Mouse (Mus musculus) intestine, embryonic 16.5 days (tissue): ENCODE data around the gene Fut2. TPM values are rescaled to one million over a fixed set of nuclear protein-coding genes. Genes with fewer than 3 reads are reported as not detected.

Experiments
- ATAC-seq: fragments of 200-750 bp; cut with Nextera tagmentation; 2 replicates; pipeline ENCODE4 v1.8.0; 2017; ENCODE audit warnings: moderate TSS enrichment, moderate library complexity
- H3K27ac ChIP-seq: fragments of 300-500 bp; sonication (generic); 2 replicates; pipeline ENCODE4 v1.5.1; 2014; ENCODE audit warnings: mild to moderate bottlenecking, low read length
- H3K27me3 ChIP-seq: fragments of 300-500 bp; sonication (generic); replicated peaks from 2 replicates; pipeline ENCODE4 v1.6.1; 2014; ENCODE audit warnings: low read length, control low read depth, mixed read lengths; ENCODE audit not compliant: control insufficient read depth, insufficient read depth
- H3K36me3 ChIP-seq: fragments of 300-500 bp; sonication (generic); 2 replicates; pipeline ENCODE4 v1.6.1; 2014; ENCODE audit warnings: low read length, control low read depth; ENCODE audit not compliant: control insufficient read depth, insufficient read depth
- H3K4me1 ChIP-seq: fragments of 300-500 bp; sonication (generic); 2 replicates; pipeline ENCODE4 v1.6.1; 2014; ENCODE audit warnings: low read length, control low read depth, mixed read lengths; ENCODE audit not compliant: control insufficient read depth, insufficient read depth
- H3K4me2 ChIP-seq: fragments of 300-500 bp; sonication (generic); 2 replicates; pipeline ENCODE4 v1.6.1; 2014; ENCODE audit warnings: low read depth, low read length, control low read depth
- H3K4me3 ChIP-seq: fragments of 300-500 bp; sonication (generic); 2 replicates; pipeline ENCODE4 v1.5.1; 2014; ENCODE audit warnings: mild to moderate bottlenecking, low read length
- H3K9ac ChIP-seq: fragments of 300-500 bp; sonication (generic); 2 replicates; pipeline ENCODE4 v1.6.1; 2014; ENCODE audit warnings: low read depth, low read length
- H3K9me3 ChIP-seq: fragments of 300-500 bp; sonication (generic); 2 replicates; pipeline ENCODE4 v1.6.1; 2016; ENCODE audit warnings: low read length, control low read depth; ENCODE audit not compliant: control insufficient read depth
- WGBS: fragments of 180-500 bp; shearing (Covaris S2); extraction: QIAGEN DNeasy Blood & Tissue Kit; methylation state at CpG from one replicate; pipeline ENCODE4 v1.1.7; 2014; 5-methylcytosine and 5-hydroxymethylcytosine counted together
- polyA plus RNA-seq: library from polyadenylated mRNA; unstranded; fragments of >200 nt; fragmentation: Nextera tagmentation; extraction: Ambion mirVana; gene quantifications from 2 replicates; pipeline ENCODE4 v1.2.1, GENCODE M21; 2015

The Fut2 gene
- polyA plus RNA-seq, 1 experiment from 2014 or later, result 21.7 TPM

DNA sequence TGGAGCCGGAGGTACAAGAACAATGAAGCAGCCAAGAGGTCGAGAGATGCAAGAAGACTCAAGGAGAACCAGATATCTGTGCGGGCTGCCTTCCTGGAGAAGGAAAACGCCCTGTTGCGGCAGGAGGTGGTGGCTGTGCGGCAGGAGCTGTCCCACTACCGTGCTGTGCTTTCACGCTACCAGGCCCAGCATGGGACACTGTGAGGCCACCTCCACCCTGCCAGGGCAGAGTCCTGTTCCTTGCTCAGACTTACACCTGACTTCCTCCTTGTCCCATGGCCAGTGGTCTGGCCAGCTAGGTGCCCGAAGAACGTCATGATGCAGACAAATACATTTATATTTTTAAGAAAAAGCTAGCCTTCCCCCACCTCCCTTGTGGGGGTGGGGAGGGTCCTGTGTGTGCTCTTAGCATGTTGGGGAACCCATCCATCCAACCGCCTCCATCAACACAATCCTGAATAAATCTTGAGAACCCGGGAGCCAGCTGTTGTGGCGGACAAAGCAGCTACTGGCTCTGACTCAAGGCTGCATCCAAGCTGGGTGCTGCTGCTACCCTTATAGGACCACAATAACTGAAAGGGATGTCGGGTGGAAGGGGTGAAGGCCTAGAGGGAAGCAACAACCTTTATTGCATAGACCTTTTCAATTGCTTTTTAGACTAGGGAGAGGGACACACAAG, 43.6 kb upstream of the Fut2 start:
- no peak overlapping the region for H3K9ac ChIP-seq
- H3K27ac ChIP-seq, result peak overlapping the region; percentile 55
- H3K27me3 ChIP-seq, result no peaks in the 10 kb centered on the region
- no peak overlapping the region for H3K4me3 ChIP-seq
- no peaks in the 10 kb centered on the region for H3K9me3 ChIP-seq
- ATAC-seq, result no peak
- H3K36me3 ChIP-seq, result peaks cover 22% of the 10 kb centered on the region
- H3K4me1 ChIP-seq, result peaks cover 57% of the 10 kb centered on the region
- no peak overlapping the region; the same call in 1 of the 2 replicates for H3K4me2 ChIP-seq
- 62% methylated on average over 14 of the region's 14 CpGs for WGBS

DNA sequence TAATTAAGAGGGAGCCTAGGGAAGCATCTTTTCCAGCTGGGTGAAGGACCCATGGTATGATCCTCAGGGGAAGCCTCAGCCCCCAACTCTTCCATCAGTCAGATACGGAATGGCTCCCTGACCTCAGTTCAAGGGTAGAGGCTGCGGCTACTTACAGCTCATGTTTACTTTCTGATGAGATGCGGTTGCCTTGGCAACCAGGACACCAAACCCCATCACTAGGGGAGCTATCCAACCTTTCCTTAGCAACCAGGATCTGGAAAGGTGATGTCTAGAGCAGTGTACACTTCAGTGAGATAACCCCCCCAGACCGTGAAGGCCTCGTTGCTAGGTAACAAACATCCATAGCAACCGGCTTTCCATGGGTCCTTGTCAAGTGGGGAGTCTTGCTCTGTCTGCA, 42.8 kb upstream of the Fut2 start:
- no peaks in the 10 kb centered on the region for H3K27me3 ChIP-seq
- no peak for ATAC-seq
- peak overlapping the region; percentile 41; the same call in 1 of the 2 replicates for H3K9ac ChIP-seq
- H3K4me3 ChIP-seq, result no peak overlapping the region
- peaks cover 22% of the 10 kb centered on the region for H3K36me3 ChIP-seq
- peaks cover 52% of the 10 kb centered on the region for H3K4me1 ChIP-seq
- no peak overlapping the region; the same call in 1 of the 2 replicates for H3K4me2 ChIP-seq
- 40% methylated on average over 6 of the region's 6 CpGs for WGBS
- H3K27ac ChIP-seq, result peak overlapping the region; percentile 85
- no peaks in the 10 kb centered on the region for H3K9me3 ChIP-seq

DNA sequence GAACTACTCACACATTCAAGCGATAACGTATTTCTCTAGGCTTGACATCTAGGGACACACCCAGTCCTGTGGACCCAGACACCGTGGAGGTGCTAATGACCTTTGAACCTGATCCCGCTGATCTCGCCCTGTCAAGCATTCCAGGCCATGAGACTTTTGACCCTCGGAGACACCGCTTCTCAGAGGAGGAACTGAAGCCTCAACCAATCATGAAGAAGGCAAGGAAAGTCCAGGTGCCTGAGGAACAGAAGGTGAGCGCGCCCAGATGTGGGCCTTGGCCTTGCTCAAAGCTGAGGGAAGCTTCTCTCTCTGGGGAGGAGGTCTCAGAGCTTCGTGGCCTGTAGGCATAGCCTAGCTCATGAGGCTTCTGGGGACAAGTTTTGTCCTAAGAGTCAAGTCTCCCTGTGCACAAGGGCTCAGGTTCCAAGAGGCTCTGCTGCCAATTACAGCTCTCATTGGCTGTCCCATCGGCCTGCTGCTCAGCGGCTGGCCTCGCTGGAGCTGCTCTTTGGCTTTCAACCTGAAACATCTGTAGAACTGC, 42.1 kb upstream of the Fut2 start:
- Histone ChIP-seq H3K4me1 (peaks cover 57% of the 10 kb centered on the region), H3K4me2 (peak overlapping the region; percentile 99), H3K27ac (peak overlapping the region; percentile 85), H3K9me3 (no peaks in the 10 kb centered on the region), H3K4me3 (peak overlapping the region; percentile 70; the same call in 1 of the 2 replicates), H3K9ac (peak overlapping the region; percentile 41), H3K27me3 (no peaks in the 10 kb centered on the region), H3K36me3 (peaks cover 19% of the 10 kb centered on the region)
- WGBS, result 33% methylated on average over 13 of the region's 13 CpGs
- peak; percentile 22 for ATAC-seq

DNA sequence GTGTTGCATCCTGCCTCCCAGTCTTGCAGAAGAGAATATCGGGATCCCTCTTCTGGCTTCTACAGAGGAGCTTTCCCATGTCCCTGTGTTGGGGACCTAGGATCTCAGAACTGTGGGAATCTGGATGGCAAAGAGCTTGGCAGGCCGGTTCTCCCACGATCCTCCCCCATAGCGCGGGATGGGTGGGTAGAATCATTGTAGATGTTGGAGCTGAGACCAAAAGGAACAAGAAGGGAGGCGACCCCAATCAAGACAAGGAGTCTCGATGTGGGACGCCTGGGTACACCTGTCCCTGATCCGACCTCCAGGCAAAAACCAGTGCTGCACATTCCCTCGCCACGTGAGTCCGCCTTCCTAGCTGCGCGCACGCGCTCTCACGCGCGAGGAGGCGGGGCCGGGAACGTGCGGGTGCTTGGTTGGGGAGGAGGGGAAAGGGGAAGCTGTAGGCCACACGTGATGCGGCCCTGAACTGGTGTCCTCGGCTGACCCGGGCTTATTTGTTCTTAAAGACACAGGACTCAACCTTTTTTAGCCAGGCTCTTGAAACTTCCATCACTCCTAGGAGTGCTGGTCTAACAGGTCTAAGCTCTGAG, 41.3 kb upstream of the Fut2 start:
- Histone ChIP-seq H3K4me3 (peak overlapping the region; percentile 70), H3K9ac (peak overlapping the region; percentile 41; the same call in 1 of the 2 replicates), H3K4me2 (peak overlapping the region; percentile 99), H3K9me3 (no peaks in the 10 kb centered on the region), H3K27ac (peak overlapping the region; percentile 85), H3K36me3 (peaks cover 15% of the 10 kb centered on the region), H3K4me1 (peaks cover 53% of the 10 kb centered on the region), H3K27me3 (no peaks in the 10 kb centered on the region)
- 1% methylated on average over 27 of the region's 27 CpGs for WGBS
- ATAC-seq, result peak; percentile 5; the same call in 1 of the 2 replicates

DNA sequence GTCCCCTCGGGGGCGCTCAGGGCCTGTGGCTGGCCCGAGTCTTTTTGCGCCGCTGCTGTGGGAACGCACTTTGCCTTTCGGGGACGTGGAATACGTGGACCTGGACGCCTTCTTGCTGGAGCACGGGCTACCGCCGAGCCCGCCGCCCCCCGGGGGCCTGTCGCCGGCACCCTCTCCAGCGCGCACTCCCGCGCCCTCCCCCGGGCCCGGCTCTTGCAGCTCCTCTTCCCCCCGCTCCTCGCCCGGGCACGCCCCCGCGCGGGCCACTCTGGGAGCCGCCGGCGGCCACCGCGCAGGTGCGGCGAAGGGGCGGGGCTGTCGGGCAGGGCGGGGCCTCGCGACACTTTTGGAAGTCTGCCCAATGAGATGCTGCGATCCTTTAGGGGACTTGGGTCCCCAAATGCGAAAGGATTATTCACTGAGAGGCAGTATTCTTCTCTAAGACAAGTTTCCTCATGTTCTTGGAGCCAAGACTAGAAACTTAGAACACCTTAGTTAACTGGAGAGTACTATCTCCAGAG, 40.6 kb upstream of the Fut2 start:
- peak; percentile 6; the same call in 1 of the 2 replicates for ATAC-seq
- peak overlapping the region; percentile 70 for H3K4me3 ChIP-seq
- peaks cover 53% of the 10 kb centered on the region for H3K4me1 ChIP-seq
- H3K9me3 ChIP-seq, result no peaks in the 10 kb centered on the region
- WGBS, result under 1% methylated on average over 37 of the region's 45 CpGs
- no peaks in the 10 kb centered on the region for H3K27me3 ChIP-seq
- peak overlapping the region; percentile 99 for H3K4me2 ChIP-seq
- H3K27ac ChIP-seq, result peak overlapping the region; percentile 85
- H3K36me3 ChIP-seq, result peaks cover 12% of the 10 kb centered on the region
- peak overlapping the region; percentile 86 for H3K9ac ChIP-seq

DNA sequence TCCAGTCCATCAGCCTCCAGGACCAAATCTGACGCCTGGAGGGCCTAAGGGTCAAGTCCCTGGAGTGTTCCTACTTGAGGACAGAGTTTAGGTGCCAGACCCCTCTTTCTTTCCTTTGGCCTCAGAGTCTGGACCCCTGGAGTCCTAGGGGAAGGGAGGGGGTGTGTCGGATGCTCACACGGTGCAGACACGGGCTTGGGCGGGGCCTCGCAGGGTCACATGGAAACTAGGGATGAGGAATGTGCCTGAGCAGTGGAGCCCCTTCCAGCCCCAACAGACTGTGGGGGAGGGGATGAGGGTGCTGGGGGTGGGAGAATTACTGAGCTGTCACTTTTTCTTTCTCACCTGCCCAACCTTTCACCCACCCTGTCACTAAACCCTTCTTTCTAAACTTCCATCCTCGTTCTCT, 39.7 kb upstream of the Fut2 start:
- Histone ChIP-seq H3K36me3 (peaks cover 5% of the 10 kb centered on the region), H3K27me3 (0 out of 2 replicates have a peak, but pooled peaks cover 2% of the 10 kb centered on the region), H3K9ac (peak overlapping the region; percentile 86), H3K9me3 (no peaks in the 10 kb centered on the region), H3K4me3 (peak overlapping the region; percentile 70), H3K4me2 (peak overlapping the region; percentile 99), H3K27ac (peak overlapping the region; percentile 93), H3K4me1 (peaks cover 52% of the 10 kb centered on the region)
- 0% methylated on average over 7 of the region's 7 CpGs for WGBS
- no peak for ATAC-seq

DNA sequence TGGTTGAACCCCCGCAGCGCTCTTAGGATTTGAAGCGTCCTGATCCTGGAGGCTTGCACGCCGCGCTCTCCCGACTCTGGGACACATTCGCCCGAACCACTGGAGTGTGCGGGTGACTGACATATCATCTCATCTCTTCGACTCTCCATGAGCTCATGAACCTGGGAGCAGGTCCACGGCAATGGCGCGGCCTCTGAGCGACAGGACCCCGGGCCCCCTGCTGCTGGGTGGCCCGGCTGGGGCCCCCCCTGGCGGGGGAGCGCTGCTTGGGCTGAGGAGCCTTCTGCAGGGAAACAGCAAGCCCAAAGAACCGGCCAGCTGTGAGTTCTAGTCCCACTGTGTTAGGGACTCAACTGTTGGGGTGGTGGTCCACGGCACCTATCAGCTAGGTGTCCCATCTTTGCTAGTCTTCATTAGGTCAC, 39.3 kb upstream of the Fut2 start:
- H3K27me3 ChIP-seq, result peaks cover 4% of the 10 kb centered on the region
- peak overlapping the region; percentile 76 for H3K9ac ChIP-seq
- peaks cover 2% of the 10 kb centered on the region for H3K36me3 ChIP-seq
- peak; percentile 0; the same call in 1 of the 2 replicates for ATAC-seq
- under 1% methylated on average over 21 of the region's 21 CpGs for WGBS
- peak overlapping the region; percentile 70 for H3K4me3 ChIP-seq
- H3K9me3 ChIP-seq, result no peaks in the 10 kb centered on the region
- H3K4me2 ChIP-seq, result peak overlapping the region; percentile 99
- H3K27ac ChIP-seq, result peak overlapping the region; percentile 93
- H3K4me1 ChIP-seq, result peaks cover 52% of the 10 kb centered on the region

DNA sequence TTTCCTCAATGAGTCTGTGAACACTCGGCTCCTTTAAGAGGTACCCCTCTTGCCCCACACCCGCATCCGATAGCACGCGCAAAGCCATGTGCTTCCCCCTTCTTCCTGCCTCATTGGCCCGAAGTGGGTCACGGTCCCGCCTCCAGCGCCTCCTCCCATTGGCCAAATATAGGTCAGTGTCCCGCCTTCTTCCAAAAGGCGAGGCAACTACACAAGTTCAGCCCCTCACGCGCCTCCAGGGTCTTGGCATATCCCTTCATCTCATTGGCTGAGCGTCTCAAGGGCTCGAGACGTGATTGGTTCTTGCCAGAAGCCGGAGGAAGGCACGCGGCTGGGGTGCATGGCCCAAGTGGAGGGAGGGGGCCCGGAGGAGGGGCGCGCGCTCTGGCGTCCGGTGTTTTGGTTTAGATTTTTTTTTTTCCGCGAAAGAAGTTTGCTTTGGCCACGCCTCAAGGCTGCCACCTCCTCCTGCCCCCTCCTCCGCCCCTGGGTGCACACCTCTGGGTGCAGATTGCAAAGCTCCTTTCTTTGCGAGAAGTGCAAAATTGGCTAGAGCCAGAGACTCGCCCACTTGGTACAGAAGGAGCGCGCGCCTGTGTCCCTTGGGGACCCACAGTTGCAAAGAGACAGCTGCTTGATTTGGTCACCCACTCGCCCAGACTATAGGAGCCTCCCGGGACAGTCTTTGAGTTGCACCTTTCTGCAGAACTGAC, 38.7 kb upstream of the Fut2 start, which contains the start of gene Dbp:
Dbp (plus strand) TSS at position 359 of the 713 bp plus-strand sequence.
- ATAC-seq, result peak; percentile 79
- Histone ChIP-seq H3K27ac (peak within 1 kb of the TSS; percentile 93), H3K4me1 (peaks cover 54% of the 10 kb centered on the region), H3K4me3 (peak within 1 kb of the TSS; percentile 70), H3K36me3 (no peaks in the 10 kb centered on the region), H3K27me3 (peaks cover 10% of the 10 kb centered on the region), H3K4me2 (peak within 1 kb of the TSS; percentile 99), H3K9ac (peak within 1 kb of the TSS; percentile 76), H3K9me3 (no peaks in the 10 kb centered on the region)
- 0% methylated on average over 36 of the region's 36 CpGs for WGBS
